8 mouse cellular contexts compared by ENCODE assay signal in the genomic region with DNA sequence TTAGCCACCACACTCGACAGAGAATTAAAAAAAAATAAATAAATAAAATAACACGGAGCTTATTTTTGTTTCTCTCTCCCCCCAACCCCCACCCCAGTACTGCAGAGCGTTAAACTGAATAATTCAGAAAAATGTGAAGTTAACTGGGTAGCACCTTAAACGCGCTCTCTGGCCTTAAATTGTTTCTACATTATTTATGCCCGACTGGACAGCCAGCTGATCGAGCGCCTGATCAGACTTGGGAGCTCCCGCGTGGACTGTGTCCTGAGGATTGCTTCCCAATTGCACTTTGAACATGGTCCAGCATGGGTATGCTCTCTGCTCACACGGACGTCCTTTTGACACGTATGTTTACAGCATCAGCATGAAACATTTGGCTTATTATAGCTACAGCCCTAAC. TPM values are rescaled to one million over a fixed set of nuclear protein-coding genes. Genes with fewer than 3 reads are reported as not detected.
A peak's percentile ranks its signal among the peaks of the same experiment; 100 is the strongest.
DNase-seq lines count a peak whose midpoint lies in the region; ATAC-seq and TF ChIP-seq lines count a peak whose summit lies in the region.

No protein-coding gene starts in this region.

- H3K27ac ChIP-seq in embryonic facial prominence, embryonic 13.5 days = peak overlapping the region; percentile 95
- peak overlapping the region; percentile 74; the same call in 1 of the 2 replicates for H3K27ac ChIP-seq in hindbrain, embryonic 11.5 days (ENCODE audit: low read depth, low read length)
- H3K27ac ChIP-seq in limb, embryonic 13.5 days = peak overlapping the region; percentile 96
- H3K27ac ChIP-seq in midbrain, postnatal 0 days (ENCODE audit: low read depth, low read length) = no peak overlapping the region

- peaks cover 5% of the 10 kb centered on the region for H3K9me3 ChIP-seq in megakaryocyte, embryonic 14.5 days
- peaks cover 7% of the 10 kb centered on the region; the same call in 1 of the 2 replicates for H3K9me3 ChIP-seq in embryonic facial prominence, embryonic 13.5 days
- no peaks in the 10 kb centered on the region for H3K9me3 ChIP-seq in hindbrain, embryonic 11.5 days (ENCODE audit: control insufficient read depth, low read length)
- 0 out of 2 replicates have a peak, but pooled peaks cover 7% of the 10 kb centered on the region for H3K9me3 ChIP-seq in limb, embryonic 13.5 days
- H3K9me3 ChIP-seq in midbrain, postnatal 0 days (ENCODE audit: low read length) = no peaks in the 10 kb centered on the region

- no peaks in the 10 kb centered on the region for H3K27me3 ChIP-seq in megakaryocyte, embryonic 14.5 days (replicated peaks)
- H3K27me3 ChIP-seq in embryonic facial prominence, embryonic 13.5 days = no peaks in the 10 kb centered on the region
- no peaks in the 10 kb centered on the region for H3K27me3 ChIP-seq in hindbrain, embryonic 11.5 days (ENCODE audit: control insufficient read depth, insufficient read depth, low read length)
- H3K27me3 ChIP-seq in limb, embryonic 13.5 days = no peaks in the 10 kb centered on the region
- H3K27me3 ChIP-seq in midbrain, postnatal 0 days (ENCODE audit: insufficient read depth, low read length) = no peaks in the 10 kb centered on the region

- H3K9ac ChIP-seq in embryonic facial prominence, embryonic 13.5 days = peak overlapping the region; percentile 78
- peak overlapping the region; percentile 76 for H3K9ac ChIP-seq in hindbrain, embryonic 11.5 days (ENCODE audit: low read depth, low read length)
- peak overlapping the region; percentile 78 for H3K9ac ChIP-seq in limb, embryonic 13.5 days
- peak overlapping the region; percentile 63; the same call in 1 of the 2 replicates for H3K9ac ChIP-seq in midbrain, postnatal 0 days (replicated peaks; ENCODE audit: low read length, poor library complexity, severe bottlenecking)

- DNase-seq in hindbrain, embryonic 11.5 days (ENCODE audit: low spot score) = peak; percentile 49
- no peak for DNase-seq in midbrain, postnatal 0 days (ENCODE audit: low spot score)
- no peak for DNase-seq in right cerebral cortex, postnatal 36 days (ENCODE audit: low spot score in 2 of 2)

- no peak for TF ChIP-seq CTCF in midbrain, postnatal 0 days (IDR thresholded peaks at IDR 0.05)

- 6% methylated on average over 13 of the region's 13 CpGs for WGBS in embryonic facial prominence, embryonic 13.5 days
- WGBS in hindbrain, embryonic 11.5 days = 6% methylated on average over 13 of the region's 13 CpGs
- WGBS in limb, embryonic 13.5 days = 4% methylated on average over 13 of the region's 13 CpGs
- WGBS in midbrain, postnatal 0 days = 3% methylated on average over 13 of the region's 13 CpGs

- H3K4me2 ChIP-seq in embryonic facial prominence, embryonic 13.5 days = peak overlapping the region; percentile 94
- H3K4me2 ChIP-seq in hindbrain, embryonic 11.5 days (replicated peaks; ENCODE audit: low read depth, low read length) = peak overlapping the region; percentile 100
- H3K4me2 ChIP-seq in limb, embryonic 13.5 days (replicated peaks) = peak overlapping the region; percentile 97
- peak overlapping the region; percentile 97 for H3K4me2 ChIP-seq in midbrain, postnatal 0 days (ENCODE audit: low read depth, low read length, poor library complexity, severe bottlenecking)

- peak overlapping the region; percentile 93 for H3K4me3 ChIP-seq in megakaryocyte, embryonic 14.5 days (replicated peaks)
- H3K4me3 ChIP-seq in embryonic facial prominence, embryonic 13.5 days = peak overlapping the region; percentile 53
- H3K4me3 ChIP-seq in hindbrain, embryonic 11.5 days (ENCODE audit: low read depth, low read length) = peak overlapping the region; percentile 56
- peak overlapping the region; percentile 52 for H3K4me3 ChIP-seq in limb, embryonic 13.5 days
- peak overlapping the region; percentile 47 for H3K4me3 ChIP-seq in midbrain, postnatal 0 days (ENCODE audit: low read depth, low read length)

- H3K36me3 ChIP-seq in megakaryocyte, embryonic 14.5 days (replicated peaks; ENCODE audit: low read length) = peaks cover 58% of the 10 kb centered on the region
- H3K36me3 ChIP-seq in embryonic facial prominence, embryonic 13.5 days = peaks cover 22% of the 10 kb centered on the region
- no peaks in the 10 kb centered on the region for H3K36me3 ChIP-seq in hindbrain, embryonic 11.5 days (ENCODE audit: control insufficient read depth, insufficient read depth, low read length)
- H3K36me3 ChIP-seq in limb, embryonic 13.5 days = peaks cover 18% of the 10 kb centered on the region
- peaks cover 4% of the 10 kb centered on the region; the same call in 1 of the 2 replicates for H3K36me3 ChIP-seq in midbrain, postnatal 0 days (ENCODE audit: insufficient read depth, low read length)

- H3K4me1 ChIP-seq in megakaryocyte, embryonic 14.5 days = peaks cover 64% of the 10 kb centered on the region
- peaks cover 54% of the 10 kb centered on the region for H3K4me1 ChIP-seq in embryonic facial prominence, embryonic 13.5 days
- H3K4me1 ChIP-seq in hindbrain, embryonic 11.5 days (replicated peaks; ENCODE audit: control insufficient read depth, insufficient read depth, low read length) = peaks cover 3% of the 10 kb centered on the region; the same call in 1 of the 2 replicates
- H3K4me1 ChIP-seq in limb, embryonic 13.5 days = peaks cover 58% of the 10 kb centered on the region
- H3K4me1 ChIP-seq in midbrain, postnatal 0 days (ENCODE audit: insufficient read depth, low read length) = peaks cover 17% of the 10 kb centered on the region

- ATAC-seq in megakaryocyte, adult 5-6 weeks (ENCODE audit: poor library complexity, severe bottlenecking) = no peak
- ATAC-seq in embryonic facial prominence, embryonic 13.5 days (ENCODE audit: insufficient number of reproducible peaks, insufficient read depth, low FRiP score, low TSS enrichment, low read depth) = no peak
- ATAC-seq in hindbrain, embryonic 11.5 days (ENCODE audit: low FRiP score) = peak; percentile 26
- ATAC-seq in limb, embryonic 13.5 days (ENCODE audit: low FRiP score, low read depth) = peak; percentile 30
- peak; percentile 11; the same call in 1 of the 2 replicates for ATAC-seq in midbrain, postnatal 0 days (ENCODE audit: low FRiP score)
- no peak for ATAC-seq in erythroid progenitor cell, adult 5-6 weeks (replicated peaks; ENCODE audit: low FRiP score, poor library complexity, severe bottlenecking)

RNA-seq across cellular contexts. Expression of a gene that starts 10.3 kb away (rescaled TPM):
- polyA plus RNA-seq in megakaryocyte, embryonic 14.5 days (2012; ENCODE audit: insufficient read depth, low replicate concordance) = 51.5 and 58.6 TPM in 2 replicates
- total RNA-seq in megakaryocyte, adult 5-6 weeks (2015) = 95.9 and 105 TPM in 2 replicates
- total RNA-seq in megakaryocyte, adult 5-6 weeks (2017) = 93.8 and 99.8 TPM in 2 replicates
- 11.1 and 13.5 TPM in 2 replicates for polyA plus RNA-seq in embryonic facial prominence, embryonic 13.5 days (2015; fragmentation: Nextera tagmentation; extraction: Ambion mirVana)
- polyA plus RNA-seq in hindbrain, embryonic 11.5 days (2014; fragmentation: Nextera tagmentation; extraction: Ambion mirVana) = 4.8 and 5.5 TPM in 2 replicates
- 11.6 and 11.8 TPM in 2 replicates for polyA plus RNA-seq in limb, embryonic 13.5 days (2015; fragmentation: Nextera tagmentation; extraction: Ambion mirVana)
- total RNA-seq in midbrain, postnatal 0 days (2014; rRNA removed) = 81.3 and 88.2 TPM in 2 replicates
- polyA plus RNA-seq in midbrain, postnatal 0 days (2015; fragmentation: Nextera tagmentation; extraction: Ambion mirVana) = 8.0 and 9.2 TPM in 2 replicates
- 19.8 and 24.7 TPM in 2 replicates for total RNA-seq in erythroid progenitor cell, adult 5-6 weeks (2015; ENCODE audit: low replicate concordance)
- total RNA-seq in erythroid progenitor cell, adult 5-6 weeks (2017; ENCODE audit: low replicate concordance) = 8.8 and 18.0 TPM in 2 replicates

Comparison
In these comparisons a context has a peak if more than half of its experiments do, and no peak if none do; other contexts are left out.
1. ATAC-seq: peak in hindbrain, embryonic 11.5 days (single experiment), limb, embryonic 13.5 days (single experiment) and midbrain, postnatal 0 days (single experiment); none in megakaryocyte, adult 5-6 weeks (single experiment), embryonic facial prominence, embryonic 13.5 days (single experiment) and erythroid progenitor cell, adult 5-6 weeks (single experiment).
2. Peak in every context shown above with its lines, with median percentiles within 50 percentile points of each other: H3K4me3 ChIP-seq, H3K4me2 ChIP-seq and H3K9ac ChIP-seq.